Mouse (Mus musculus) brain, embryonic 14.5 days (tissue): ENCODE data around the gene Bsx.

Experiments
- CTCF ChIP-seq: fragments of 200-500 bp; IDR thresholded peaks from 2 replicates; pipeline ENCODE4 v1.5.1; 2012; ENCODE audit warnings: inconsistent platforms, mild to moderate bottlenecking, moderate library complexity, borderline replicate concordance; ENCODE audit not compliant: insufficient read depth, insufficient read length; ENCODE audit errors: extremely low read depth
- POLR2A ChIP-seq: fragments of 200-500 bp; IDR thresholded peaks from 2 replicates; pipeline ENCODE4 v1.6.1; 2012; ENCODE audit warnings: mild to moderate bottlenecking, inconsistent platforms, borderline replicate concordance; ENCODE audit not compliant: poor library complexity, insufficient read depth, insufficient read length, severe bottlenecking; ENCODE audit errors: extremely low read depth

DNA sequence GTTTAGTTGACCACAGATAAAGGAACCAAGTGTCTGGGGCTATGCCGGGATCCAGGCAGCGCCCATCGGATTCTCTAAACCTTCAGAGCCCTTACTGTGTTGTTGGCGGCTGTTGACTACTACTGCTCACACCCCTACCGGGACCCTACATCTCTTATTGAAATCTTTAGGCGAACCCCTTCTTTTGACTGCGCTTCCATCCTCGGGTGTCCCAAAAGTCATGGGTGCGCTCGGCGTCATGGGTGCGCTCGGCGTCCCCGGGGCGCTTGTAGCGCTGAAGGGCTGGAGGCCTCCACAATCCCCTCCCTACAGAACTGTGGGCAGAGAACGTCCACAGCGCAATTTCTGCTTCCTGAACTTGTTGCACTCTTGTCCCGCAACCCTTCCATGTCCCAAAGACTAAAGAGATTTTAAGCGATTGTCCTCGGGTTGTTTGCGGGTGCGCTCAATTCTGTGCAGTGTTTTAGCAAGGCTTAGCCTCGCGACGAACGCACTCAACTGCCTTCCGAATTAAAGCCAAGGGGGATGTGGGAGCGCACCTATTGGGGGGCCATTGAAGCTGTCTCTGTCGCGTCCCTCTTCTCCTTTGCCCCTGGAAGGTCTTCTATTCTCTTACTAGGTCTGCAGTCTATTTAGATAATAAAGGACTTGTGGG lies 4.5 kb downstream of the Bsx start:
- TF ChIP-seq POLR2A: no peak
- no peak for TF ChIP-seq CTCF
